Mouse (Mus musculus) adrenal gland, adult 8-10 months (tissue): Measurements from ENCODE around the gene Ercc4. TPM values are rescaled to one million over a fixed set of nuclear protein-coding genes. Genes with fewer than 3 reads are reported as not detected.

ENCODE experiments used
- DNase-seq: peaks from one replicate; pipeline ENCODE4 v3.0.0; 2022
- total RNA-seq, 4 experiments: library from RNA; stranded (reverse); gene quantifications; 2 replicates each; pipeline ENCODE4 v1.2.4; 2022

Gene Ercc4
- total RNA-seq, 4 experiments from 2014 or later = 19.8 to 34.3 (median 24.3) TPM

- DNase-seq = no peak
Measured at GRCm38 (mm10) chr16:13147810-13148555, 38.5 kb downstream of the Ercc4 start.

GRCm38 (mm10) chr16:13149950-13150349 lies 40.5 kb downstream of the Ercc4 start:
- DNase-seq = no peak

- no peak for DNase-seq
Measured at GRCm38 (mm10) chr16:13150790-13151189, 41.3 kb downstream of the Ercc4 start.

- no peak for DNase-seq
Measured at GRCm38 (mm10) chr16:13152475-13152874, 43.0 kb downstream of the Ercc4 start.

GRCm38 (mm10) chr16:13153215-13153614 lies 43.7 kb downstream of the Ercc4 start:
- no peak for DNase-seq

GRCm38 (mm10) chr16:13154352-13154751 lies 44.9 kb downstream of the Ercc4 start:
- no peak for DNase-seq

- DNase-seq = no peak
Measured at GRCm38 (mm10) chr16:13157314-13157713, 47.8 kb downstream of the Ercc4 start.

- no peak for DNase-seq
Measured at GRCm38 (mm10) chr16:13158153-13158670, 48.7 kb downstream of the Ercc4 start.

GRCm38 (mm10) chr16:13158906-13159889 lies 49.7 kb downstream of the Ercc4 start:
- no peak for DNase-seq

GRCm38 (mm10) chr16:13159927-13160644 lies 50.6 kb downstream of the Ercc4 start:
- peak; percentile 87 for DNase-seq

GRCm38 (mm10) chr16:13161516-13161915 lies 52.0 kb downstream of the Ercc4 start:
- no peak for DNase-seq

- no peak for DNase-seq
Measured at GRCm38 (mm10) chr16:13167731-13168130, 58.2 kb downstream of the Ercc4 start.

GRCm38 (mm10) chr16:13173055-13173742 lies 63.7 kb downstream of the Ercc4 start:
- DNase-seq = peak; percentile 40

- DNase-seq = no peak
Measured at GRCm38 (mm10) chr16:13182526-13182925, 73.0 kb downstream of the Ercc4 start.

GRCm38 (mm10) chr16:13183182-13183742 lies 73.8 kb downstream of the Ercc4 start:
- DNase-seq = no peak

GRCm38 (mm10) chr16:13184381-13184780 lies 74.9 kb downstream of the Ercc4 start:
- no peak for DNase-seq

- DNase-seq = no peak
Measured at GRCm38 (mm10) chr16:13189430-13190107, 80.1 kb downstream of the Ercc4 start.

- DNase-seq = no peak
Measured at GRCm38 (mm10) chr16:13190471-13190870, 81.0 kb downstream of the Ercc4 start.

GRCm38 (mm10) chr16:13191166-13191565 lies 81.7 kb downstream of the Ercc4 start:
- DNase-seq = no peak

- no peak for DNase-seq
Measured at GRCm38 (mm10) chr16:13193663-13194071, 84.2 kb downstream of the Ercc4 start.

- no peak for DNase-seq
Measured at GRCm38 (mm10) chr16:13194882-13195281, 85.4 kb downstream of the Ercc4 start.
